Mouse (Mus musculus) R1 (cell line): ENCODE data around the gene Pnkd.
"Not testable (repeated sequence)": the region's sequence is repeated elsewhere in the genome, so short reads cannot be mapped to it uniquely, and the experiment has no call there.

Experiments
- DNase-seq: peaks from one replicate; pipeline ENCODE4 v3.0.0-alpha.2; 2018; ENCODE audit warnings: low read depth, low spot score

Gene Pnkd

DNA sequence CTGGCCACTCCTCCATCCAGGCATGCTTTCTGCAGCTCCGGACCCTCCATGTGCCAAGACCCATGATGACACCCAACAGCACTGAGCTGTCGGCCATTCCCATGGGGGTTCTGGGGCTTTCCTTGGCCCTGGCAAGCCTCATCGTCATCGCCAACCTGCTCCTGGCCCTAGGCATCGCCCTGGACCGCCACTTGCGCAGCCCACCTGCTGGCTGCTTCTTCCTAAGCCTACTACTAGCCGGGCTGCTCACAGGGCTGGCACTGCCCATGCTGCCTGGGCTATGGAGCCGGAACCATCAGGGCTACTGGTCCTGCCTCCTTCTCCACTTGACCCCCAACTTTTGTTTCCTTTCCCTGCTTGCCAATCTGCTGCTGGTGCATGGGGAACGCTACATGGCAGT, 6.2 kb upstream of the Pnkd start, which contains the start of gene Gpbar1:
TSS of gene Gpbar1 (plus strand) at position 13 of the 400 bp plus-strand sequence.
- DNase-seq = no peak

GRCm38 (mm10) chr1:74278988-74279387, 5.7 kb upstream of the Pnkd start:
- DNase-seq = peak; percentile 40

GRCm38 (mm10) chr1:74280591-74281325, 4.0 kb upstream of the Pnkd start:
- no peak for DNase-seq

DNA sequence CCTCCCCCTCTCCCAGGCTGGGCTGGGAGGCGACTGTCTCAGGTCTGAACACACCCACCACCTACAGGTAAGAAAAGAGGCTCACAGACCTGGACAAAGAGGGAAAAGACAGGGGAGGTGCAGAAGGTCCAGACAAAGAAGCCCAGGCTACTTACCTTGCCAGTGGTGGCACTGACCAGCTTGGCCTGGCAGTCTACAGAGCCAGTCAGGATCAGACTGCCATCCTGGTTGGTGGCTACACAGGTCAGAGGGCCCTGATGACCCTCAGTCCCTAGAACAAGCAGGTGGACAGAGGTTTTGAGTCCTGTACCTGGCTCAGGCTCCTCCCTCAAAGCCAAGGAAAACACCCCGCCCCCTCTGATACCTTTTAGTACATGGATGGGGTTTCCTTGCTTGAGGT, 3.4 kb upstream of the Pnkd start:
- DNase-seq = no peak

DNA sequence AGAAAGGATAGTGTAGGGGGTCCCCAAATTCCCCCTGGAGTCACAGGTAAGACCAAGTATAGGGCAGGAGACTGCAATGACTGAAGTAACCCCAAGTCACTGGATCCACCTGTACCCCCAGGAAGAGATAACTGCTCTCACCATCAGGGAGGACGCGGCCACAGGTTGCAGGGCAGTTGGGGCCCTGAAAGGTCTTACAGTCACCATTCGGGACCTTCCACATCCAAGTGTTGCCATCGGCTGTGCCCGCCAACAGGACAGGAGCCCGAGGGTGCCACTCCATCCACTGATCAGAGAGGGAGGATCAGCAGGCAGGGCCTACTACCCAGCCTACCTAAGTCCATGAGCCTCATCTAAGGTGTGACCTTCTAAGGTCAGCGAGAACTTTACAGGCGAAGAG, 2.8 kb upstream of the Pnkd start:
- no peak for DNase-seq

DNA sequence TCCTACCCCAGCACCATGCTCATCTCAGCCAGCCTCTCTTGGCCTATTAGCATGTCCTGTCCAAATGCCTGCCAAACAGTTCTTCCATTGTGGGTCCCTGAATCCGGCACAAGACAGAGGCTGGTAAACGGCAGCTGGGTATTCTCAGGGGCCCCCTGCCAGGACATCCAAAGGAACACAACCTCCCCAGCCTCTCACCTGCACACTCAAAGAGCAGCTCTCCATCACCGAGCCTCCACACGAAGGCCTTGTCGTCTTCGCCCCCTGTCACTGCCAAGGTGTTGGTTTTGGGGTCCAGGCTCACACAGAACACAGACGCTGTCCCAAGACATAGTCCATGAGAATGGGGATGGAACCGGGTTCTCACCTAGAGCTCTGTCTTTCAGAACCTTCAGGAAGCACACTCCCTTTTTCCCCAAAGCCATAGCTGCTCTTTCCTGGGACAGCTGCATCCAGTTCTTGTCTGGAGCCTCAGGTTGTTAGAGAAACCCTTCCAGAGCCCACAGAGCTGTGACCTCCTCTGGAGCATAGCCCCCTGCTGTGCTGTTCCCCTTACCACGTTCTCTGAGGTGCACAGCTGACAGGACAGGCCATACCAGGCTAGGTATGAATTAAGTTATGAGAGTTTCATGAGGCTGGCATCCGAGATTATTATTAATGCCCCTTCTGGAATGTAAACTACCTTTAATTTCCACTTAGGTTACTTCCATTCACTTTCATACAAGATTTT, 1.7 kb upstream of the Pnkd start:
- DNase-seq = no peak

DNA sequence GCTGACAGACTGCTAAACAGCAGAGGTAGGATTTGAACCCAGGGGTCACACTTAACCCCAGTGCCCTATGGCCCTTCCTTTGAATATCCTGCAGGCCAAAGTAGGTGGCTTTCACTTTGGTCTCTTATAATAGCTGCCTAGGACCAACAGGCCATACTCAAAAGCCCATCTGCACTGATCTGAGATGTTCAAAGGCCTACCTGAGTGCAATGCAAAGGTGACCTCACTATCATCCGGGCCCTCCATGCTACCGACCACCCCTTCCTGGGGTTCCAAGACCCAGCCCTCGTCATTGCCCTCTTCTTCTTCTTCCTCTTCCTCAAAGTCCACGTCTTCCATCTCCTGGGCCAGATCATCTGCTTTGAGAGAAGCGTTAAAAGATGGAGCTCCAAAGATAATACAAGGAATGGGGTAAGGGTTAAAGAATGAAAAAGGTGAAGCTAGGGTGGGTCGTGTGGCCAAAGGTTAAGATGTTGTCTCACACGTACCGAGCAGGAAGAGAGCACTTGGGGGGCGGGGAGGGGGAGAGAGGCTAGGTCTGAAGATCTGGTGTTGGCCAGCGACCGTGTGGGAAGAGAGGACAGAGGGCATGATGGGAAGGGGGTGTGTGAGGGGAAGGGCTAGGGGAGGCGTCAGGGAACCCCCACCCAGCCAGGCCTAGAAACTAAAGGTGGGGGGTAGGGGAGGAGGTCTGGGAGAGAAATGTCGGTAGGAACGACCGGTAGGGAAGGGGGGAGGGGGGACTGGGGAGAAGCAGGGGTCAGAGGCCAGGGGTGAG, 855 bp upstream of the Pnkd start:
- peak; percentile 85 for DNase-seq

- no peak for DNase-seq
Observed at GRCm38 (mm10) chr1:74285212-74286010, 681 bp downstream of the Pnkd start.

DNA sequence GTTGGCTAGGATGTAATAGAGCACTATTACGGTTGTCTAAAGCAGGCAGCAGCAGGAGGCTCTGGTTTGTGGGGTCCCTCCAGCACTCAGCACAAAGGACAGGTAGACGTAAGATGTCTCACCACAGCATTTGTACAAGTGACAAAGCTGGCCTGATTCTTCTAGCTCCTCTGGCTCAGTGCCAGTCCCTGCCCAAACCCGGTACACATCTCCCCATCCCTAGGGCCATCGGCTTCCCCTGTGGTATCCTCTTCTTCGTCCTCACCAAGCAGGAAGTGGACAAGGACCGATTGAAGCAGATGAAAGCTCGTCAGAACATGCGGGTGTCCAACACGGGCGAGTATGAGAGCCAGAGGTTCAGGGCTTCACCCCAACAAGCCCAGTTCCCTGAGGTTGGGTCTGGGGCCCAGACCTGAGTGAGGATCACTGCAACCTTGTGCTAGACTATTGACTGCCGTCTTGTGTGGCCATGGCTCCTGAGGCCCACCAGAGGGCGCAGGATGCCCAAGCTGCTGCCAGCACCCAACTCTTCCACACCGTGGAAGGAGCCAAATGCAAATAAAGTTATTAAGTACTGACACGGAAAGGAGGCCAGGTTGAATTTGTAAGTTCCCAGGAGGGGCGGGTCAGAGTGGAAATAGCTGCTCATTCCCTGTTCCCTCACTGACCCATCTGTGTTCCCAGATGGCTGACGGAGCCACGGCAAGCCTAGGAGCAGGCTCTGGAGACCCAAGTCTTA, 2.3 kb downstream of the Pnkd start:
- not testable (repeated sequence) for DNase-seq

- DNase-seq = no peak
Observed at GRCm38 (mm10) chr1:74288327-74288726, 3.6 kb downstream of the Pnkd start.

- DNase-seq = no peak
Observed at GRCm38 (mm10) chr1:74289248-74289647, 4.5 kb downstream of the Pnkd start.

GRCm38 (mm10) chr1:74289740-74290139, 5.0 kb downstream of the Pnkd start:
- DNase-seq = no peak

- DNase-seq = no peak
Observed at GRCm38 (mm10) chr1:74290141-74290540, 5.4 kb downstream of the Pnkd start.

GRCm38 (mm10) chr1:74292331-74293020, 7.7 kb downstream of the Pnkd start:
- no peak for DNase-seq

DNA sequence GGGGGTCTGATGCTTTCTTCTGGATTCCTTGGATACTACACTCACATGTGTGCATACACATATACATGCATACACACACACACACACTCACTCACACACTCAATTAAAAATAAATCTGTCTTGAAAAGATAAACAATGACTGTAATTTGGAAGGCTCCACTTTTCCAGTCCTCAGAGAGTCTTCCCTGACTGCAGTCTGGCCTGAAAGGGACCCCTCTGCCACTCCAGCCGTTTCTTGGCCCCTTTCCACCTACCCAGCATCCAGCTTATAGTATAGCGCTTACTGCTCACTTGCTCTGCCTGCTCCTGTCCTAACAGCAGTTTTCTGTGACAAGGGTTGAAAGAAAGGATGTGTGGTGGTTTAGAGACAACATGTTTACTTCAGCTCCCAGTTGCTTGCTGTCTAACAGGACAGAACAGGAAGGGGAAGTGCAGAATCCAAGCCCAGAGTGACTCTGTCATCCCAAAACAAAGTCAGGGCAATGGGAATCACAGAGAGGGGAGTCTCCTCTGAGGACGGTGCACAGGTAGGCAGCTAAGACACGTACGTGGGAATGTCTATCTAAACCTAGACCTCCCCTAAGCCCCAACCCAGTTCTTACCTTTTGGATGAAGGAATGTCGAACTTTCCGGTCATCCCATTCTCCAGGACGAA, 8.7 kb downstream of the Pnkd start:
- no peak for DNase-seq

- DNase-seq = no peak
Observed at GRCm38 (mm10) chr1:74294090-74294643, 9.4 kb downstream of the Pnkd start.

- no peak for DNase-seq
Observed at GRCm38 (mm10) chr1:74294733-74295455, 10.2 kb downstream of the Pnkd start.

DNA sequence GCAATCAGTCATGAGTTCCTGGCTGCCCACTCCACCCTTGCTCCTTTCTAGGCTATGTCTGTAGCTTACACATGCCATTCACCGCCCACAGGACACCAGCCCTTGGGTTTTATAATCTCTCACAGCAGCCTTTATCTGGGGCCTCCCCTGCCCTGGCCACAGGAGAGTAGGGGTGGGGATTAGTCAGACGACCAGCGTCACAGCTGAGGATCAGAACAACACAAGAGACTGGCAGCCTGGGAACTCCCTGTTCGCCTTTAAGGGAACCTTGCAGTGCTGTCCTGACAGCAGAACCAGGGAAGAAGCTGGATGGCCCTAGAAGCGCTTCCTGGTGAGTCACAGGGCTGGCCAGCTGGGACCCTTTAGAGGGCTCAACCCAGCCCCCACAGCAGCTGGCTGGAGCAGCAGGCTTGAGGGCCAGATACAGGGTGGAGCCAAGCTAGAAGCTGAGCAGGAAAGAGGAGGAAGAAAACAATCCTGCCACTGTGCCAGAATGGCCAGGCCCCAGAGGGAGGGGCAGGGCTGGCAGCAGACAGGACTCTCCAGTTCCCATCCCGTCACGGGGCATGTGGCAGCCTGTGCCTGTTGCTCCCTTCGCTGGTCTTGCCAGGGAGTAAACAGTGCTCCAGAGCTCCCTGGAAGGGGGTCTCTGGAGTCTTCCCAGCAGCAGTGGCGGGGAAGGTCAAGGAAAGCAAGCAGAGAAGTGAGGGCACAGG, 10.9 kb downstream of the Pnkd start:
- no peak for DNase-seq
